Mouse (Mus musculus) ovary, postnatal 14 days (tissue): ENCODE data around the gene Polr3h.

Experiments used
- DNase-seq: peaks from one replicate; pipeline ENCODE4 v3.0.0; 2022; ENCODE audit warnings: low spot score

The Polr3h gene

GRCm38 (mm10) chr15:81840306-81840705, 85.7 kb downstream of the Polr3h start:
- DNase-seq, result no peak

GRCm38 (mm10) chr15:81839634-81840033, 86.4 kb downstream of the Polr3h start:
- peak; percentile 76 for DNase-seq

DNA sequence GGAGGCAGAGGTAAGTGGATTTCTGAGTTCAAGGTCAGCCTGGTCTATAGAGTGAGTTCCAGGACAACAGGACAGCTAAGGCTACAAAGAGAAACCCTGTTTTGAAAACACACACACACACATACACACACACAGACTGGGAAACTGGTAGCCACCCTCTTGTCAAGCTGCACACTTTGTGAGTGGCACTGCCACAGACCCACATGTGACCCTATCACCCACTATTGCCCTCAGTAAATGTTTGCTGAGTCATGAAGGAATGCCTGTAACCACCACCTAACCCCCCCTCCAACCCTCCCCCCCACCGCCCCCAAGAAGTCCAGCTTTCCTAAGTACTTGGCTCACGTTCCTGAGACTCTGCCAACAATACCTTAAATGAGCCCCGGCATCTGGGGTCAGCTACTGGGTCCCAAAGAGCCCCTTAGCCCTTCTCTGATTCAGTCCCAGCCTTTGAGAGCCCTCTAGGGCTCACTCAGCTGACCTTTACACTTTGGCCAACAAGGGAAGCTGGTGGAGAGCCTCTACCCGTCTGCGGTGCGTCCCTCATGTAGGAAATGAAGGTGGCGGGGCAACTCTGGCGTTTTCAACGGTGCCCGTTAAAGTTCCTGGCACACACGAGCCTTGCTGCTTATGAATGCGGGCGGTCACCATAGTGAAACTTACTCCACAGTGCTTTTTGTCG, 87.3 kb downstream of the Polr3h start:
- no peak for DNase-seq
